Mouse (Mus musculus) heart, adult 9 months (tissue): ENCODE results near the gene Thnsl2.

Source experiments
- DNase-seq, 2 experiments: peaks; one replicate each; pipeline ENCODE4 v3.0.0; 2022; ENCODE audit warnings: low spot score in 2 of 2

Gene Thnsl2

DNA sequence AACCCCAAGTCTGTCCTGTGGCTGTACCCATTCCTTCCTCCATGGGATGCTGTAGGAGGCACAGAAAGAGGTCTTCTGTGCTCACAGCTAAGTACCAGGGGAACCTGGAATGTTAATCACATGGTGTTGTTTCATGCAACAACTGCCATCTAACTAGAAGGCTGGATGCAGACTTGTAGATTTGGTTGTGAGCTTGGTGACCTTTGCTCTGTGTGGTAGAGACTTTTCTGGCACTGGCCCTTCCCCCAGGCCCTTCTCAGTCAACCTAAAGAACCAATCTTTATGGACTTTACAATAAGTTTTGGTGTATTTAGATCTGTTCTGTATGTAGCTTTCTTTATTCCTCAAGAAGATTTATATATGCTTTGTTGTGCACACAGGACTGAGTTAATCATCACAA lies 13.2 kb downstream of the Thnsl2 start:
- DNase-seq, result no peak

GRCm38 (mm10) chr6:71130269-71130668 lies 14.0 kb downstream of the Thnsl2 start:
- DNase-seq, result no peak

GRCm38 (mm10) chr6:71129071-71129470 lies 15.2 kb downstream of the Thnsl2 start:
- DNase-seq, result no peak

DNA sequence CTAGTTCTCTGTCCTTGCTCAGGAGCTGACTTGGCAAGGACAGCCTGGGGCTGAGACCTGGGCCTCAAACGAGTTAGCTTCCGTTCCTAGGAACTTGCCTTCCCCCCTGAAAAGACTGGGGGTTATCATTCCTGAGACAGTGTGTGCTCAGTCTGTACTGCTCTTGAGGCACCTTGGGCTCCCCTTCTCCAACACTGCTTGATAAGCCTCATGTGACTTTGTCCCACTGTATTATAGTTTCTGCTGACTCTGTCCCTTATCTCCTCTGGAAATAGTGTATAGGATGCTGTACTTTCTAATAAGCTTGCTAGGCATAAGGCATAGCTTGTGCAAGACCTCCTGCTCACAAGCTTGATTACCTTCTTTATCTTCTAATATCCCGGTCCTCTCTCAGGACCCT lies 17.9 kb downstream of the Thnsl2 start:
- DNase-seq, result no peak

DNA sequence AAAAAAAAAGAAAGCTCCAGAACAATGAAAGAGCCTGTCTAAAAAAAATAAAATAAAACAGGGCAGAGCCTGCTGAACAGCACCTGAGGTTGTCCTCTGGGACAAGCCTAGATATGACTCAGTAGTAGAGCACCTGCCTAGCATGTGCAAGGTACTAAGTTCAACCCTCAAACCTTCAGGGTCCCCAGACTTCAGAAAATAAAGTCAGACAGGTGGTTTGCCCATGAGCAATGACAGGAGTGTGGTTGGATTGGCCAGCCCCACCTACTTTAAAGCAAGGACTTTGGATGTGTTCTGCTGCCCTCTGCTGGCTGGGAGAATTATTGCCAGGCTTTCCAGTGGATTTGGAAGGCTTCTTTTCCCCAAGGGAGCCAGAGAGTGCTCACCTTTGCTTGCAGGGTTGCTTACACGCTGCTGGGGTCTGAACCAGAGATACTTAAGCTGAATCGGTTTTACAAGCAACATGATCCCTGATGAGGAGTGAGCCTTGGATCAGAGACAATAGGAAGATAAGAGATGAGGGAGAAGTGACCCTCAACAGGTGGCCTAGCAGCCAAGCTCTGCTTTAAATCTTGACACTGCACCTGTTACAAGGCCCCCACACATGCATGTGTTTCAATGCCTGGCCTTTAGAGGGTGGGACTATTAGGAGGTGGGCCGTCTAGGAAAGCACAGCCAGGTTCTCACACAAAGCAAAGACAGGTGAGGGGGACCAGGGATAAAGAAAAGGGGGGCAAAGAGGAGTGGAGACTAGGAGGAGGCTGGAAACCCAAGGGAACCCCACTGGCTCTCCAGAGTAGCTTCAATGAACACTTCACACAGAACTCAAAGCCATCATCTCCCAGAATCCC lies 19.0 kb downstream of the Thnsl2 start:
- peak; percentile 16 to 43 for DNase-seq

GRCm38 (mm10) chr6:71119577-71120254 lies 24.5 kb downstream of the Thnsl2 start:
- no peak for DNase-seq

- peak; percentile 8 to 17 for DNase-seq
Measured at GRCm38 (mm10) chr6:71111419-71112113, 32.7 kb downstream of the Thnsl2 start.

GRCm38 (mm10) chr6:71106170-71106945 lies 37.9 kb downstream of the Thnsl2 start:
- DNase-seq, result peak in 1 of 2 experiments; percentile 15

- no peak for DNase-seq
Measured at GRCm38 (mm10) chr6:71096126-71096525, 48.1 kb downstream of the Thnsl2 start.

GRCm38 (mm10) chr6:71094693-71095092 lies 49.5 kb downstream of the Thnsl2 start:
- DNase-seq, result no peak

DNA sequence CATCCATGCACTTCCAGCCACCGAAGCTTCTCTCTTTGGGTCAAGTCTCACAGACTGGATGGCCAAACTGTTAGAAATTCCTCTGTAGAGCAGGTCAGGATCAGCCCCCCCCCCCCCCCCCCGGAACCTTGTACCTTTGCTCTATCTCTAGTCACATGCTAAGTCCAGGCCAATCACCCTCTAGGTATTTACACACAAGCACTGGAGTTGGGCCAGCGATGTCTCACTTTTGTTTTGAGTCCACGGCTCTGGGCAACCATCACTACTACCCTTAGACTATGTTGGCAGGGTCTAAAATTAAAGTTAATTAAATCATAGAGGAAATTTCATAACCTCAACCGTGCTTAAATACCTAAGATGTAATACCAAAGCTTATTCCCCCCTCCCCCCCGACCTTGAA lies 50.6 kb downstream of the Thnsl2 start:
- DNase-seq, result no peak

GRCm38 (mm10) chr6:71090475-71090874 lies 53.8 kb downstream of the Thnsl2 start:
- no peak for DNase-seq

- DNase-seq, result no peak
Measured at GRCm38 (mm10) chr6:71089735-71090134, 54.5 kb downstream of the Thnsl2 start.

DNA sequence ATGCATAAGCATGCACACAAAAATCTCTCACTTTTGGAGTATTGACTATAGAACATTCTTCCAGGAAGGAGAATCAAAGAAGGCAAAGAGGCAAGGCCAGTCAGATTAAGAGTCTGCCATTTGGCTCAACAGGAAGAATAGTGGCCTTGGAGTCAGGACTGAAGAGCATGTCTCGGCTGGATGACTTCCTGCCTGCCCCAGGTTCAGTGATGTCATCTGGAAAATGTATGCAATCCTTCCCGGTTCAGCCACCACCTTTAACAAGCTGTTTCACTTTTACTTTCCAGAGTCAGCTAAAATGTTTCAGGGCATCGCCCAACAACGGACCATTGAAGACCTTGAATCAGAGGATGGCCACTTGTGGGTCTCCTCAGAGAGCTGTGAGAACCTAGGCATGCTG lies 55.2 kb downstream of the Thnsl2 start:
- DNase-seq, result no peak

DNA sequence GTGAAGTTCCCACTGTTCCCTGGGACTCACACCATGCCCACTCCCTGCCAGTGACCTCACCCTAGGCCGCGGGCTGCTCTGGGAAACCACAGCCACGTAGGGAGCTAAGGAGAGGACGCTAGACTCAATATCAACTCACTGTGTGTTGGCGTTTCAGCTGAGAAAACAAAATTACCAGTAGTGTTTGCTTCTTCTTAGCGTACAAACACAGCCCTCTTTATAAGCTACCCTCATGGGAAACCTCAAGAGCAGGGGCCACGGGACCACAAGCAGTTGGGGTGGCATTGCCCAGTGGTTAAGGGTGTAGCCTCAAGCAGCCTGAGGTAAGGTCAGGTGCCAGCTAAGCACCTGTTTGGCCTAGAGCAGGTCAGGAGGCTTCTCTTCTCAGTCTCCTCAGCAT lies 60.8 kb downstream of the Thnsl2 start:
- no peak for DNase-seq

- DNase-seq, result no peak
Measured at GRCm38 (mm10) chr6:71082084-71082483, 62.2 kb downstream of the Thnsl2 start.

- no peak for DNase-seq
Measured at GRCm38 (mm10) chr6:71081230-71081629, 63.0 kb downstream of the Thnsl2 start.
